Mouse (Mus musculus): Measurements from ENCODE around the gene Cd164.

Cd164 gene

GRCm38 (mm10) chr10:41552319-41552718, 33.1 kb downstream of the Cd164 start:
- DNase-seq = no peak

GRCm38 (mm10) chr10:41552847-41553589, 33.8 kb downstream of the Cd164 start:
- peak; percentile 42 for DNase-seq

- DNase-seq = no peak
These were observed 34.5 kb downstream of the Cd164 start for GRCm38 (mm10) chr10:41553711-41554110.

- no peak for DNase-seq
These were observed 35.9 kb downstream of the Cd164 start for GRCm38 (mm10) chr10:41555081-41555480.

GRCm38 (mm10) chr10:41558401-41558800, 39.2 kb downstream of the Cd164 start:
- DNase-seq = no peak

- DNase-seq = no peak
These were observed 42.6 kb downstream of the Cd164 start for GRCm38 (mm10) chr10:41561701-41562395.

- DNase-seq = no peak
These were observed 45.9 kb downstream of the Cd164 start for GRCm38 (mm10) chr10:41565141-41565540.

- DNase-seq = no peak
These were observed 49.1 kb downstream of the Cd164 start for GRCm38 (mm10) chr10:41568306-41568705.

GRCm38 (mm10) chr10:41571065-41571464, 51.9 kb downstream of the Cd164 start:
- DNase-seq = no peak

- no peak for DNase-seq
These were observed 53.1 kb downstream of the Cd164 start for GRCm38 (mm10) chr10:41572274-41572673.

- no peak for DNase-seq
These were observed 54.0 kb downstream of the Cd164 start for GRCm38 (mm10) chr10:41573190-41573589.

- DNase-seq = no peak
These were observed 56.5 kb downstream of the Cd164 start for GRCm38 (mm10) chr10:41575451-41576327.

- no peak for DNase-seq
These were observed 57.2 kb downstream of the Cd164 start for GRCm38 (mm10) chr10:41576328-41576833.

GRCm38 (mm10) chr10:41578541-41578940, 59.3 kb downstream of the Cd164 start:
- no peak for DNase-seq

GRCm38 (mm10) chr10:41580441-41580840, 61.2 kb downstream of the Cd164 start:
- no peak for DNase-seq
